Mouse (Mus musculus) kidney, postnatal 25 days (tissue): ENCODE measurements around the gene Hoxd11.

Experiments used
- DNase-seq, 2 experiments: peaks; one replicate each; pipeline ENCODE4 v3.0.0; 2021; ENCODE audit warnings: mixed read lengths in 2 of 2

The Hoxd11 gene

DNA sequence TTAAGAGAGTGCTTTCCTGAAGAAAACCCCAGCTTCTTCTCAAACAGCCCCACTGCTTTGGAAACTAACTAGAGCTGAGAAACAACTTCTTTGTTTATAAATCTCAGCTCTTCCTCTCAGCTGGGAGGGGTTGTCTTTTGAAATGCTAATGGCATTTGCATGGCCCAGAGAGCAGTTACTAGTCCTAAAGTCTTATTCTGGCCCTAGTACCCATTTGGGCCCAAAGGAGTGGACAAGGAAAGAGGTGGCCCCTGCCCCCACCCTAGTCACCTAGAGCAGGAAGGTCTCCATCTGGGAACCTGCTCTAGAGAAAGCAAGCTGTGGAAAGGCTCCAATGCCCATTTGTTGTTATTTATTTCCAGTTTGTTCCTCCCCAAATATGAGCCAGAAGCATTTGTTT, 51.7 kb downstream of the Hoxd11 start:
- DNase-seq: no peak

DNA sequence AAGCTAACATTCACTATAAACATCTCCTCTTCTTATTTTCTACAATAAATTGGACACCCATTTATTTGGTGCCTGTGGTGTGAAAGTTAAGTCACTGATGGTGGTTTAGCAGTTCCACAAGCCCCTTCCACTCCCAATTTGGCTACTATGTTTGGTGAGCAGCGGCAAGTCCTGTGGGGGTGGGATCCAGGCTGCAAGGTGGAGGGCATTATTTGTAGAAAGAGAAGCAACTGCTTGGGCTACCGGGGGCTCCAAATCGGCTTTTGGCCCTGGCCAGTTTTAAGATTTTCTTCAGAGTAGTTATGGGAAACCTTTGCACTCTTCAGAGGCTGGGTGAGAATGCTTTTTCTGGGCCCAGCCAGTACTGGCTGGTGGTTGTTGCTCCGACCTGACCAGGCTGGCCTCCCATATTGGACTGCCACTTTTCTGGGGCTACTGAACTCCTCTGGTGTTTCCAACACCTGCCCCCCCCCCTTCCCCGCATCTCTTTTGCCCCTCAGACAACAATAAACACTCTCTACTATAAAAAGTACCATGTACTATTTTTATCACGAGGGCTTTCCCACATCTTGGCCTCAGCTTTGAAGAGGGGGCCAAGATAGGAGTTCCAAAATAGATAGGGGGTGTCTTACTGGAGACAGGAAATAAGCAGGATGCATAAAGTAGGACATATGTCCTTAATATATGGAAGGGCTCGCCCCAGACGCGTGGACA, 52.6 kb downstream of the Hoxd11 start:
- no peak for DNase-seq

DNA sequence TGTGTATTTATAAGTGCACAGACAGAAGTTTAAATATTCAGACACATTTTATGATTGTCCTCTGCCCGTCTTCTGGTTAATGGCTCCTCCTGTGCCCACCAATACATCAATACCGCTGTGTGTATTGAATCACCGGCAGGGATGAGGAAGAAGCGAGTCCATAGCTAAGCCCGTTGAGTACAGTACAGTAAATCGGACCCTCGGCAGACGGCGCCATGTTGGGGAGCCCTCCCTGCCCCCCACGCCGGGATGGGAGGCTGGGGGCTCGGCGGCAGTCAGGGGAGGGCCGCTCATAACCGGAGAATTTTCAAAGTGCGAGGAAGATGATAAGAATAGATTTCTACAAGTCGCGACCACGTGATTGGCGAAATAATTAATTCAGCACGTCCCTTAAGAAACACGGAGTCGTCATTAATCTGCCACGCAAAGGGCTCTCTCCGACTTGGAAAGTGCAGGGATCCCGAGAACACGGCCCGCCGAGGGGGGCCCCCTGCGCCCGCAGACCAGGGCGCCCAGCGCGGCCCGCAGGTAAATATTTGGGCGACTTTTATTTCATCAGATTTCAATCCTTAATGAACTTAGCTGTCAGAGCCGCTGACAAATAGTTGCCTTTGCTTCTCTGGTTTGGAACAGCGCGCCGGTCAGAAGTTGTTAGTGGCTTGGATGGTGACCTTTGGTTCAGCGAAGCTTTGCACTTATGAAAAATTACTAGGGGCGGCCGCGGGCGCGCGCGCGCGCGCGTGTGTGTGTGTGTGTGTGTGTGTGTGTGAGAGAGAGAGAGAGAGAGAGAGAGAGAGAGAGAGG, 53.4 kb downstream of the Hoxd11 start:
- DNase-seq: no peak

DNA sequence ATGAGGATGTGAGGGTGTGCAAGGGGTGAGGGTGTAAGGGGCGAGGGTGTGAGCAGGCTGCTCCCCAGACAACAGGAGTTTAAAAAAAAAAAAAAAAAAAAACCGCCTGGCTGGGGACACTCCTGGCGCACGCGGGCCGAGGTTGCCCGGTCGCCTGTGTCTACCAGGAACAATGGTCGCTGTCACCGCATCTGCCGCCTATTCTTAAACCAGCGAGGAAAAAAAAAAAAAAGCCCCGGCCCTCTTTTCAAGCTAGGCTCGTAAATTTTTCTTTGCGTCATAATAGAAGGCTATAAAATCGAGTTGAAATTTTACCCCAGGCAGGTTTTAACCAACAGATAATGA, 53.9 kb downstream of the Hoxd11 start:
- no peak for DNase-seq

DNA sequence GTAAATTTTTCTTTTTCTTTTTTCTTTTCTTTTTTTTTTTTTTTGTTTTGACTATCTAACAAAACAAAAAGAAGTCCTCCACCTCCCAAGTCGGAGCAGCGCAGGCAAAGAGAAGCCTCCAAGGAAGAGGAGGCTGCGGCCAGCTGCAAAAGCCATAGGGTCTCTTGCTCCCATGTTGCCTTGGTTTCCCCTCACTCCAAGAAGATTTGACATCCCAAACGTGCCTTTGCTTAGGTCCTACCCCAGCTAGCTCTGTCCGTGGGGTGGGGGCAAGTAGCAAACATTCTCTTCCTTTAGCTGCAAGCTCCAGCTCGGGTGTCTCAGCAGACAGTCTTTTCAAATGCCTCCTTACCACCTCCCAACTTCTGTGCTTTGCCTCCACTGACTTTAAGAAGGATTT, 54.4 kb downstream of the Hoxd11 start:
- DNase-seq: no peak

DNA sequence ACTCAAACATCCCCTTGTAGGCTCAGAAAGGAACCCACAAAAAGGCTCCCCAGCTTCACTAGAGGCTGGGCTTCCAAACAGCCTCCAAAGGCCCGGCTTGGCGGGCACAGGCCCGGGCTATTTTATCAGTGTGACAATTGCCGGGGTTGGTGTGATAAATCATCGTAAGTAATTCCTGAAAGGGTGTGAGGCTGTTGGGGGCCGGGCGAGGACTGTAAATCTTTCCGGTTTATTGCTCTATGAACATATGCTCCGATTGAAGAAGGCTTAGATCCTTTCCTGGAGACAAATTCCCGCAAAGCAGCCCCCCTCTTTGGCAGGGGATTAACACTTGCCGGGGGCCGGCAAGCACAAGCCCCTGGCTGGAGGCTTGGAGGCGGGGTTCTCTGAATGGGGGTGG, 55.1 kb downstream of the Hoxd11 start:
- DNase-seq: no peak

DNA sequence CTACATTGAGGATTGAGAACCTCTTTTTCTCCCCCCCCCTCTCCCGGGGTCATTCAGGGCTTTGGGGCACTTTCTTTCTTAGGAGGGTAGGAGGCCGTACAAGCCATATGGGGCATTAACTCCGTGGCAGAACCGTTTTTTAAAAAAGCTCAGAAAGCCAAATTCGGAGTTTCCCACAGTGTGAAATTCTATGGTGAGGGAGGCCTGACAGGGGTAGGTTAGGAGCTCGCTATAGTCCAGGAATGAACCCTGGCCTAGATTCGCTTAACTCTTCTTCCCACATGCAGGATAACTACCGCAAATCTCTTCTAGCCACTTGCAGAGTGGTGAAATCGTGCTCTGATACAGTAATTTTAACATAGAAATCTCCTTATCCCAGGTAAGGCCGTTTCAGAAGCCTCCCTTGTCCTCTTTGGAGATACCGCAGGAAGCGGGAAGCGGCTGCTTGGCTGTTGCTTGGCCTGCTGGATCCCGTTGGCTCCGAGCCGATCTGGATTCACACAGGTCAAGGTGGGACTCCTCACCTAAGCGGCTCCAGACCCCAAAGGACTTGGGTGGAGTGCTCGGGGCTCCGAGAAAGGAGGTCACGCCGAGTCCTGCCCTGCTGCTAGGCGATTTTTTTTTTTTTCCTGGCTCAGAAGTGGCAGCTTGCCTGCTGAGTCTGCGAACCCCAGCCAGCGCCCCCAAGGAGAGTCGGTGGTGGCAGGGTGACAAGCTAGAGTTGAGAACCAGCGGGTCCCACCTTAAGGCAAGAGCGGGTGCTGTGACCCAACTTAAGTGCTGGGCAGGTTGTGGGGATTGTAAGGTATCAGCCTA, 55.8 kb downstream of the Hoxd11 start:
- DNase-seq: no peak

DNA sequence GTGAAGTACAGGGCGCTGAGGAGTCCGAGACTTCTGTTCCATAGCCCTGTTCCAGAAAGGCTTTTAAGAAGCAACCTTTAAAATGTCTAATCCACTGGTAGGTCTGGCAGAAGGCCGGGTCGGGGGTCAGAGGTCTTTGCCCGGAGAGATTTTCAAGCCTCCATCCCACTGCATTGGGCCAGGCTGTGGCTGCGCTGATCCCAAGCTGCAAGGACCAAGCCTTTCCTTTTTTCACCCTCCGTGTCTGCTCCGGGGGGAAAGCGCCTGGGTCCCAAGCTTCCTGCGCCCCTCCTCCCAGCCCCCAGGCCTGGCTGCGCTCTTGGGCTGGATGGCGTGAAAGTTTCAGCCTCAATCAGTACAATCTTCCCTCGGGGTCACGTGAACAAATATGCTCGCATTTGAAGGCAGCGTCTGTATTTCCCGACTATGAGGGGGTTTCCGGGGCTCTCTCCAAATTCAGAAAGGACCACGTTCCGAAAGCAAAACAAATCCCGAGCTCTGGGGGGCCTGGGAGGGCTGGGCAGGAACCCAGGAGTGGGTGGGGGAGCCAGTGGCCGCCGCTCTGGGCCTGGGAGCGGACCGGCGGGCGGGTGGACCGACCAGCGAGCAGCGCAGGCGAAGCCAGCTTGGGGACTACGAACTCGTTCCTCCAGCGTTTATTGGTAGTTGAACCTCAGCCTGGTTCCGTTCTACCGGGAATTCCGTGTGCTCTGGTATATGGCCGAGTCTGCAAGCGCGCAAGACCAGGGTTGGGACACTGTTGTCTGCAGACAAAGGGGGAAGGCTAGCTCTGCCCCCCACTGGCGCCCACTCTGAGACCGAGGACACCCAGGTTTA, 56.7 kb downstream of the Hoxd11 start:
- DNase-seq: no peak
